Mouse (Mus musculus) limb, embryonic 12.5 days (tissue): ENCODE results near the gene Mospd3. TPM values are rescaled to one million over a fixed set of nuclear protein-coding genes. Genes with fewer than 3 reads are reported as not detected.
A peak's percentile ranks its signal among the peaks of the same experiment; 100 is the strongest.

Experiments
- ATAC-seq: fragments of 200-750 bp; cut with Nextera tagmentation; 2 replicates; pipeline ENCODE4 v1.8.0; 2017; ENCODE audit warnings: low read depth, moderate TSS enrichment; ENCODE audit not compliant: insufficient number of reproducible peaks, insufficient read depth, low FRiP score, low TSS enrichment
- H3K27ac ChIP-seq: fragments of 300-500 bp; sonication (generic); 2 replicates; pipeline ENCODE4 v1.5.1; 2016; ENCODE audit warnings: mild to moderate bottlenecking, moderate library complexity
- H3K27me3 ChIP-seq: fragments of 300-500 bp; sonication (generic); 2 replicates; pipeline ENCODE4 v1.6.1; 2016; ENCODE audit warnings: mild to moderate bottlenecking, moderate library complexity
- H3K36me3 ChIP-seq: fragments of 300-500 bp; sonication (generic); 2 replicates; pipeline ENCODE4 v1.6.1; 2016; ENCODE audit warnings: mild to moderate bottlenecking, moderate library complexity
- H3K4me1 ChIP-seq: fragments of 300-500 bp; sonication (generic); replicated peaks from 2 replicates; pipeline ENCODE4 v1.6.1; 2016
- H3K4me2 ChIP-seq: fragments of 300-500 bp; sonication (generic); 2 replicates; pipeline ENCODE4 v1.6.1; 2016; ENCODE audit warnings: mild to moderate bottlenecking, moderate library complexity
- H3K4me3 ChIP-seq: fragments of 300-500 bp; sonication (generic); replicated peaks from 2 replicates; pipeline ENCODE4 v1.5.1; 2016; ENCODE audit warnings: mild to moderate bottlenecking
- H3K9ac ChIP-seq: fragments of 300-500 bp; sonication (generic); replicated peaks from 2 replicates; pipeline ENCODE4 v1.6.1; 2016; ENCODE audit warnings: mild to moderate bottlenecking, moderate library complexity
- H3K9me3 ChIP-seq: fragments of 300-500 bp; sonication (generic); 2 replicates; pipeline ENCODE4 v1.6.1; 2016; ENCODE audit warnings: mild to moderate bottlenecking, moderate library complexity
- WGBS: fragments of 180-500 bp; shearing (Covaris S2); methylation state at CpG from one replicate; pipeline ENCODE4 v1.1.7; 2016; 5-methylcytosine and 5-hydroxymethylcytosine counted together
- polyA plus RNA-seq: library from polyadenylated mRNA; unstranded; fragments of >200 nt; fragmentation: Nextera tagmentation; extraction: Ambion mirVana; gene quantifications from 2 replicates; pipeline ENCODE4 v1.2.1, GENCODE M21; 2016

Gene Mospd3
- polyA plus RNA-seq, 1 experiment from 2014 or later: 21.1 TPM

DNA sequence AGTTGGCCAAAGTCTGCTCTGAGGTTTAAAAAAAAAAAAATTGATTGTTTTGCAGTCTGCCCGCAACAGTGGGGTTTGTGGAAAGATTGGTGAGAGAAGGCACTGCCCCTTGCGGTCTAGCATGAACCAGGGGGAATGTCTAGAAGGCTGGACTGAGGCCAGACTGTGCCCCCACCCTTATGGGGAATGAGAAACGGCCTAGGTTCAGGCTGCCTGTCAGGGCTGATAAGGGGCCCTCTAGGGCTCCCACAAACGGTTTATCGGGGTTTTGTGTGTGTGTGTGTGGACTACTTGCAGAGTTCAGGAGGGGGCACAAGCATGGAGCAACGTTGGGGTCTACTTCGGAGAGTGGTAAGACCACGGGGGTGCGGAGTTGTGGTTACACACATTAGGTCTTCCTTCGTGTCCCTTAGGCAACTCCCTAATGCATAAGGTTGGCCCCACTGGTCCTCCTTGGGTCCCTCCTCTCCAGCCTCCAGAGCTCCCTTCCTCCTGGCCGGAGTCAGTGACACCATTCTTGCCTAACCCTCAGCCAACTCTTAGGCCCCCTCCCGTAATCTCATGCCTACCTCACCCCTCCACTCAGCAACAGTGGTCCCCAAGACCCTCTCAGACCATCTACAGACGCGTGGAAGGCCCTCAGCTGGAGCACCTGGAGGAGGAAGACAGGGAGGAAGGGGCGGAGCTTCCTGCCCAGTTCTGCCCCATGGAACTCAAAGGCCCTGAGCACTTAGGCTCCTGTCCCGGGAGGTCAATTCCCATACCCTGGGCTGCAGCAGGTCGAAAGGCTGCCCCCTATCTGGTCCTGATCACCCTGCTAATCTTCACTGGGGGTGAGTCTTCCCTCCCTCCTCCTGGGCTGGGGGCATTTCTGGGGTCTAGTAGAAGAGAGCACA, 29.9 kb downstream of the Mospd3 start:
- no peak for ATAC-seq
- Histone ChIP-seq H3K4me3 (no peak overlapping the region), H3K4me2 (no peak overlapping the region), H3K9ac (no peak overlapping the region), H3K27ac (no peak overlapping the region), H3K9me3 (no peaks in the 10 kb centered on the region), H3K27me3 (peaks cover 29% of the 10 kb centered on the region), H3K4me1 (0 out of 2 replicates have a peak, but pooled peaks cover 6% of the 10 kb centered on the region), H3K36me3 (no peaks in the 10 kb centered on the region)
- 84% methylated on average over 17 of the region's 17 CpGs for WGBS

GRCm38 (mm10) chr5:137570181-137570580, 30.7 kb downstream of the Mospd3 start:
- H3K27me3 ChIP-seq: peaks cover 25% of the 10 kb centered on the region
- no peak overlapping the region for H3K4me3 ChIP-seq
- no peaks in the 10 kb centered on the region for H3K36me3 ChIP-seq
- H3K4me2 ChIP-seq: no peak overlapping the region
- no peaks in the 10 kb centered on the region for H3K9me3 ChIP-seq
- WGBS: 60% methylated on average over 7 of the region's 7 CpGs
- no peak for ATAC-seq
- no peak overlapping the region for H3K9ac ChIP-seq
- 0 out of 2 replicates have a peak, but pooled peaks cover 6% of the 10 kb centered on the region for H3K4me1 ChIP-seq
- no peak overlapping the region for H3K27ac ChIP-seq

DNA sequence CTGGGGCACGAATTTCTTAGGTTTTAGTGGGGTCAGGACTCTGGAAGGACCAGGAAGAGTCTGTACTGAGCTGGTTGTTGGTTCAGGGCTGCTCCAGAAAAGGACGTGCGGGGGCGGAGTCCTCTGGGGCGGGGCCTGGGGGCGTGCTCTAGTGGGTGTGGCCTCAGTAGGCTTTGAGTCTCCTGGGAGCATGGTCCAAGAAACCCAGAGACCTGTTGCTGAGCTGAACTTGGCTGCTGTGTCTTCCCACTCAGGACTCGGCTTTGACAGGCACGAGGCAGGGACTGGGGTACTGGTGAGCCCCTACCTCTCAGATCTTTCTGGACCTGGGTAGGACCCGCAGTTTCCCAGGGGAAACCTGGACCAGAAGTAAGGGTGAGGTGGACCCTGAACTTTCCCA, 31.2 kb downstream of the Mospd3 start, which contains the start of gene Tfr2:
TSS of gene Tfr2 (plus strand) at position 176 of the 400 bp plus-strand sequence.
- ATAC-seq: no peak
- H3K9me3 ChIP-seq: no peaks in the 10 kb centered on the region
- H3K27me3 ChIP-seq: peaks cover 19% of the 10 kb centered on the region
- no peaks in the 10 kb centered on the region for H3K36me3 ChIP-seq
- H3K27ac ChIP-seq: no peak within 1 kb of the TSS
- WGBS: 32% methylated on average over 9 of the region's 9 CpGs
- H3K4me2 ChIP-seq: no peak within 1 kb of the TSS
- H3K4me3 ChIP-seq: no peak within 1 kb of the TSS
- H3K4me1 ChIP-seq: 0 out of 2 replicates have a peak, but pooled peaks cover 3% of the 10 kb centered on the region
- H3K9ac ChIP-seq: no peak within 1 kb of the TSS

- no peak for ATAC-seq
Observed at GRCm38 (mm10) chr5:137569031-137569430, 31.8 kb downstream of the Mospd3 start.

DNA sequence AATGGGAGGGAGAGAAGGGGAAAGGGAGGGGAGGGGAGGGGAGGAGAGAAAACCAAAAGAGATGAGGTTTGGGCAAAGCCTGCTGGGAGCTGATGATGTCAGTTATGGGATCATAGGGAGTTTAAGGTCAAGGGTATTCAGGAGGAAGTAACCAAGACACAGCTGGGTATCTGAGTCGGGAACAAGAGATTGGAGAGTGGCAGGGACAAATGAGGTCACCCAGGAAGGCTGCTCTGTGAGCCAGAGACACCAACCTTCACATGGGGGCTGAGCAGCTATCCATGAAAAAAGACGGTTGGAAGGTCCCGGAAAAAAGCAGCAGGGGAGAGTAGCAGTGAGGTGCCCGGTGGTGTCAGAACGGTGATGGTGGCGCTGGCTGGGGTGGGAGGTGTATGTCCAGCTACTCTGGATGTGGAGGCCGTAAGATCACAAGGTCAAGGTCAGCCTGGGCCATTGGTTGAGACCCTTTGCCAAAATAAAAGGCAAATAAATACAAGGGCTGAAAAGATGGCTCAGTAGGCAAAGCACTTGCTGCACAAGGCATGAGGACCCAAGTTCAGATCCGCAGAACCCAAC, 32.5 kb downstream of the Mospd3 start:
- Histone ChIP-seq H3K36me3 (no peaks in the 10 kb centered on the region), H3K27ac (no peak overlapping the region), H3K4me2 (no peak overlapping the region), H3K4me3 (no peak overlapping the region), H3K27me3 (peaks cover 8% of the 10 kb centered on the region; the same call in 1 of the 2 replicates), H3K4me1 (no peaks in the 10 kb centered on the region), H3K9me3 (no peaks in the 10 kb centered on the region), H3K9ac (no peak overlapping the region)
- no peak for ATAC-seq
- WGBS: 85% methylated on average over 8 of the region's 8 CpGs

More at GRCm38 (mm10) chr5:137569031-137569430, 31.8 kb downstream of the Mospd3 start:
- no peak overlapping the region for H3K27ac ChIP-seq
- H3K4me2 ChIP-seq: no peak overlapping the region
- no peaks in the 10 kb centered on the region for H3K4me1 ChIP-seq
- H3K9ac ChIP-seq: no peak overlapping the region
- no peaks in the 10 kb centered on the region for H3K36me3 ChIP-seq
- no peak overlapping the region for H3K4me3 ChIP-seq
- H3K9me3 ChIP-seq: no peaks in the 10 kb centered on the region
- H3K27me3 ChIP-seq: peaks cover 13% of the 10 kb centered on the region
- 61% methylated on average over 12 of the region's 12 CpGs for whole genome bisulfite sequencing

- ATAC-seq: no peak
Observed at GRCm38 (mm10) chr5:137566416-137566815, 34.4 kb downstream of the Mospd3 start.

DNA sequence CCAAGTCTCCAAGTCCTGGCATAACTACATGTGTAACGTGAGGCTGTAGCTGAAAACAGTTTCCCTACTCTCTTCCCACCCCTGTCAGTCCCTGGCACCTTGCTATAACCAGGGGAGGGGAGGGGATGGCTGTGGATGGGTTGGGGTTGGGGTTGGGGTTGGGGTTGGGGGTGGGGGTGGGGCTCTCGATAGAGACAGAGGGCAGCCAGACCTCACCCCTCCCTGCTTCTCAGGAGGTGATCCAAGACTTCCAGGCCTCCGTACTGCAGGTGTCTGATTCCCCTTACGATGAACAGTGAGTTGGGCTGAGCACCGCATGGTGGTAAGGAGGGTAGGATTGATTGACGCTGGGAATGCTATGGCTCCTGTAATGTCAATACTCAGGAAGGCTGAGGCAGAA, 35.1 kb downstream of the Mospd3 start:
- no peaks in the 10 kb centered on the region for H3K9me3 ChIP-seq
- 65% methylated on average over 6 of the region's 6 CpGs for WGBS
- H3K36me3 ChIP-seq: no peaks in the 10 kb centered on the region
- no peak overlapping the region for H3K27ac ChIP-seq
- no peak for ATAC-seq
- no peak overlapping the region for H3K9ac ChIP-seq
- 0 out of 2 replicates have a peak, but pooled peaks cover 10% of the 10 kb centered on the region for H3K27me3 ChIP-seq
- H3K4me3 ChIP-seq: no peak overlapping the region
- H3K4me2 ChIP-seq: no peak overlapping the region
- no peaks in the 10 kb centered on the region for H3K4me1 ChIP-seq

More at GRCm38 (mm10) chr5:137566416-137566815, 34.4 kb downstream of the Mospd3 start:
- Histone ChIP-seq H3K36me3 (no peaks in the 10 kb centered on the region), H3K4me2 (no peak overlapping the region), H3K4me1 (no peaks in the 10 kb centered on the region), H3K27me3 (peaks cover 13% of the 10 kb centered on the region; the same call in 1 of the 2 replicates), H3K9ac (no peak overlapping the region), H3K27ac (no peak overlapping the region), H3K9me3 (no peaks in the 10 kb centered on the region), H3K4me3 (no peak overlapping the region)
- 93% methylated on average over 5 of the region's 5 CpGs for WGBS

- Histone ChIP-seq H3K9me3 (no peaks in the 10 kb centered on the region), H3K4me3 (no peak overlapping the region), H3K36me3 (no peaks in the 10 kb centered on the region), H3K27ac (no peak overlapping the region), H3K4me1 (no peaks in the 10 kb centered on the region), H3K27me3 (0 out of 2 replicates have a peak, but pooled peaks cover 6% of the 10 kb centered on the region), H3K4me2 (no peak overlapping the region), H3K9ac (no peak overlapping the region)
- no peak for ATAC-seq
- WGBS: 72% methylated on average over 10 of the region's 10 CpGs
Observed at GRCm38 (mm10) chr5:137562965-137563364, 37.9 kb downstream of the Mospd3 start.

DNA sequence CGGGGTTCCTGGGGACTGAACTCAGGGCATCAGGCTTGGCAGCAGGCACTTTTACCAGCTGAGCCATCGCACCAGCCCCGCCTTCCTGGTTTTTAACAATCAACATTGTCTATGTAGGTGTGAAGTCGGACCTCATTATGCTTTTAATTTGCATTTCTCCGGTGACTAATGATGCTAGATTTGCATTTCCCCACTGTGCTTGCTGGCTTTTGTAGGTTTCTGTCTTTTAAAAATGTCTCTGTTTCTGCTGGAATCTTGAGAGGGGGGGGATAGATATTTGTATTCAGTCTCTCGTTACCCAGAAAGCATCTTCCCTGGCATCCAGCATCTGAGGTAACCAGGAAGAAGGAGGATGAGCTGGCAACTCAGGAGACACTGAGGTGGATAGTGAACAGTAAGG, 39.3 kb downstream of the Mospd3 start:
- 69% methylated on average over 6 of the region's 6 CpGs for WGBS
- Histone ChIP-seq H3K9me3 (no peaks in the 10 kb centered on the region), H3K27ac (no peak overlapping the region), H3K9ac (no peak overlapping the region), H3K4me3 (no peak overlapping the region), H3K27me3 (0 out of 2 replicates have a peak, but pooled peaks cover 6% of the 10 kb centered on the region), H3K4me2 (no peak overlapping the region), H3K4me1 (no peaks in the 10 kb centered on the region), H3K36me3 (no peaks in the 10 kb centered on the region)
- ATAC-seq: no peak

GRCm38 (mm10) chr5:137553898-137554297, 47.0 kb downstream of the Mospd3 start:
- Histone ChIP-seq H3K4me2 (no peak overlapping the region), H3K9me3 (no peaks in the 10 kb centered on the region), H3K27ac (no peak overlapping the region), H3K36me3 (no peaks in the 10 kb centered on the region), H3K9ac (no peak overlapping the region), H3K27me3 (peaks cover 21% of the 10 kb centered on the region), H3K4me1 (0 out of 2 replicates have a peak, but pooled peaks cover 3% of the 10 kb centered on the region), H3K4me3 (no peak overlapping the region)
- ATAC-seq: no peak
- WGBS: 41% methylated on average over 11 of the region's 11 CpGs

DNA sequence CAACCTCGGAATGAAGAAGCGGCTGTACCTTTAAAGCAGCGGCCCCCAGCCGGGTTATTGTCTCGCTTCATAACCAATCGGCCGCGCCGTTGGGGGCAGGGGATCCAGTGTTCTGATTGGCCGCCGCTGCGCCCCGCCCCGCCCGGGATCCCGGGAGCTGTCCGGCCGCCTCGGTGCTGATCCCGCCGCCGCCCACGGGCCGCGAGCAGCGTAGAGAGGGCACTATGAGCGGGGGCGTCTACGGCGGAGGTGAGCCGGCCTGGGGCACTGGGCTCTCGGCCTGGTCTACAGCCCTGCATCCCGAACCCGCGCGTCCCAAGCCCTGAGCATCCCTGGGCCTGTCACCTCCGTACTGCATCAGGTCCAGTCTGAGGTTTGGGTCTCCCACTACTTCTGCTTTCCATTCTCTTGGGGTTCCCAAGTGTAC, 47.4 kb downstream of the Mospd3 start, which contains the start of gene Actl6b:
TSS of gene Actl6b (plus strand) at position 107 of the 427 bp plus-strand sequence.
- peaks cover 21% of the 10 kb centered on the region for H3K27me3 ChIP-seq
- no peak within 1 kb of the TSS for H3K9ac ChIP-seq
- H3K4me1 ChIP-seq: 0 out of 2 replicates have a peak, but pooled peaks cover 3% of the 10 kb centered on the region
- peak within 1 kb of the TSS; percentile 21 for H3K4me3 ChIP-seq
- peak; percentile 63; the same call in 1 of the 2 replicates for ATAC-seq
- peak within 1 kb of the TSS; percentile 48 for H3K4me2 ChIP-seq
- H3K9me3 ChIP-seq: no peaks in the 10 kb centered on the region
- no peaks in the 10 kb centered on the region for H3K36me3 ChIP-seq
- H3K27ac ChIP-seq: no peak within 1 kb of the TSS
- 1% methylated on average over 37 of the region's 37 CpGs for WGBS
